Mouse (Mus musculus) stomach, embryonic 14.5 days (tissue): Measurements from ENCODE around the gene Best3. TPM values are rescaled to one million over a fixed set of nuclear protein-coding genes. Genes with fewer than 3 reads are reported as not detected.

Source experiments
- ATAC-seq: fragments of 200-750 bp; cut with Nextera tagmentation; 2 replicates; pipeline ENCODE4 v1.8.0; 2017; ENCODE audit warnings: low read depth, moderate TSS enrichment; ENCODE audit not compliant: insufficient number of reproducible peaks, insufficient read depth, low FRiP score
- H3K27ac ChIP-seq: fragments of 300-500 bp; sonication (generic); 2 replicates; pipeline ENCODE4 v1.5.1; 2014; ENCODE audit warnings: mild to moderate bottlenecking, low read length, moderate library complexity, mixed read lengths
- H3K27me3 ChIP-seq: fragments of 300-500 bp; sonication (generic); 2 replicates; pipeline ENCODE4 v1.6.1; 2014; ENCODE audit warnings: low read length, control low read depth, mixed read lengths; ENCODE audit not compliant: control insufficient read depth, insufficient read depth
- H3K36me3 ChIP-seq: fragments of 300-500 bp; sonication (generic); 2 replicates; pipeline ENCODE4 v1.6.1; 2014; ENCODE audit warnings: mild to moderate bottlenecking, control low read depth, low read length, moderate library complexity, mixed read lengths; ENCODE audit not compliant: control insufficient read depth, insufficient read depth
- H3K4me1 ChIP-seq: fragments of 300-500 bp; sonication (generic); 2 replicates; pipeline ENCODE4 v1.6.1; 2014; ENCODE audit warnings: low read length, control low read depth, mixed read lengths; ENCODE audit not compliant: control insufficient read depth, insufficient read depth
- H3K4me2 ChIP-seq: fragments of 300-500 bp; sonication (generic); replicated peaks from 2 replicates; pipeline ENCODE4 v1.6.1; 2014; ENCODE audit warnings: low read depth, low read length, control low read depth
- H3K4me3 ChIP-seq: fragments of 300-500 bp; sonication (generic); 2 replicates; pipeline ENCODE4 v1.5.1; 2014; ENCODE audit warnings: low read depth, low read length, control low read depth
- H3K9ac ChIP-seq: fragments of 300-500 bp; sonication (generic); replicated peaks from 2 replicates; pipeline ENCODE4 v1.6.1; 2014; ENCODE audit warnings: low read depth, mild to moderate bottlenecking, control low read depth, low read length, moderate library complexity, mixed read lengths
- H3K9me3 ChIP-seq: fragments of 300-500 bp; sonication (generic); 2 replicates; pipeline ENCODE4 v1.6.1; 2016; ENCODE audit warnings: low read depth, low read length, control low read depth; ENCODE audit not compliant: control insufficient read depth
- WGBS: fragments of 180-500 bp; shearing (Covaris S2); extraction: QIAGEN DNeasy Blood & Tissue Kit; methylation state at CpG from one replicate; pipeline ENCODE4 v1.1.7; 2014; 5-methylcytosine and 5-hydroxymethylcytosine counted together
- polyA plus RNA-seq: library from polyadenylated mRNA; unstranded; fragments of >200 nt; fragmentation: Nextera tagmentation; extraction: Ambion mirVana; gene quantifications from 2 replicates; pipeline ENCODE4 v1.2.1, GENCODE M21; 2014

Gene Best3
- polyA plus RNA-seq, 1 experiment from 2014 or later: not detected

- ATAC-seq: no peak
- H3K36me3 ChIP-seq: peaks cover 52% of the 10 kb centered on the region
- no peak overlapping the region for H3K4me2 ChIP-seq
- no peaks in the 10 kb centered on the region for H3K4me1 ChIP-seq
- H3K9ac ChIP-seq: no peak overlapping the region
- 82% methylated on average over 7 of the region's 7 CpGs for WGBS
- H3K4me3 ChIP-seq: no peak overlapping the region
- H3K9me3 ChIP-seq: no peaks in the 10 kb centered on the region
- H3K27ac ChIP-seq: no peak overlapping the region
- no peaks in the 10 kb centered on the region for H3K27me3 ChIP-seq
Observed at GRCm38 (mm10) chr10:117073176-117073575, 87.1 kb downstream of the Best3 start.

Other genes with a start within 250 kb of the Best3 start
- gene Myrfl, start 89.4 kb upstream of the Best3 start, polyA plus RNA-seq: 0.20 and 0.34 TPM in 2 replicates
- gene Rab3ip, start 35.5 kb upstream of the Best3 start, polyA plus RNA-seq: 22.2 and 24.7 TPM in 2 replicates
- not detected in 2 replicates for gene Gm10271, start 13.7 kb upstream of the Best3 start, polyA plus RNA-seq
- not detected in 2 replicates for gene Lrrc10, start 59.0 kb downstream of the Best3 start, polyA plus RNA-seq
- gene Cct2, start 77.5 kb downstream of the Best3 start, polyA plus RNA-seq: 227 and 238 TPM in 2 replicates
- 37.4 and 40.3 TPM in 2 replicates for gene Frs2, start 162.2 kb downstream of the Best3 start, polyA plus RNA-seq
- 75.8 and 81.6 TPM in 2 replicates for gene Yeats4, start 238.2 kb downstream of the Best3 start, polyA plus RNA-seq